Mouse (Mus musculus) midbrain, embryonic 12.5 days (tissue): Measurements from ENCODE around the gene Smok2b. TPM values are rescaled to one million over a fixed set of nuclear protein-coding genes. Genes with fewer than 3 reads are reported as not detected.
"Not testable (repeated sequence)": the region's sequence is repeated elsewhere in the genome, so short reads cannot be mapped to it uniquely, and the experiment has no call there.

Experiments
- ATAC-seq: fragments of 200-750 bp; cut with Nextera tagmentation; 2 replicates; pipeline ENCODE4 v1.8.0; 2017; ENCODE audit warnings: low read depth, moderate TSS enrichment, moderate library complexity; ENCODE audit not compliant: low FRiP score
- H3K27ac ChIP-seq: fragments of 300-500 bp; sonication (generic); replicated peaks from 2 replicates; pipeline ENCODE4 v1.5.1; 2016; ENCODE audit warnings: mild to moderate bottlenecking
- H3K27me3 ChIP-seq: fragments of 300-500 bp; sonication (generic); 2 replicates; pipeline ENCODE4 v1.6.1; 2016; ENCODE audit warnings: mild to moderate bottlenecking
- H3K36me3 ChIP-seq: fragments of 300-500 bp; sonication (generic); 2 replicates; pipeline ENCODE4 v1.6.1; 2016
- H3K4me1 ChIP-seq: fragments of 300-500 bp; sonication (generic); 2 replicates; pipeline ENCODE4 v1.6.1; 2016
- H3K4me2 ChIP-seq: fragments of 300-500 bp; sonication (generic); replicated peaks from 2 replicates; pipeline ENCODE4 v1.6.1; 2016; ENCODE audit warnings: mild to moderate bottlenecking, moderate library complexity
- H3K4me3 ChIP-seq: fragments of 300-500 bp; sonication (generic); 2 replicates; pipeline ENCODE4 v1.5.1; 2016; ENCODE audit warnings: mild to moderate bottlenecking
- H3K9ac ChIP-seq: fragments of 300-500 bp; sonication (generic); replicated peaks from 2 replicates; pipeline ENCODE4 v1.6.1; 2016; ENCODE audit warnings: mild to moderate bottlenecking, moderate library complexity
- H3K9me3 ChIP-seq: fragments of 300-500 bp; sonication (generic); 2 replicates; pipeline ENCODE4 v1.6.1; 2016; ENCODE audit warnings: mild to moderate bottlenecking
- WGBS: fragments of 180-500 bp; shearing (Covaris S2); methylation state at CpG from one replicate; pipeline ENCODE4 v1.1.7; 2016; 5-methylcytosine and 5-hydroxymethylcytosine counted together
- polyA plus RNA-seq: library from polyadenylated mRNA; unstranded; fragments of >200 nt; fragmentation: Nextera tagmentation; extraction: Ambion mirVana; gene quantifications from 2 replicates; pipeline ENCODE4 v1.2.1, GENCODE M21; 2016

The Smok2b gene
- polyA plus RNA-seq = not detected in 2 replicates

GRCm38 (mm10) chr17:13229957-13230356, at the start of gene Smok2b:
Gene Smok2b (plus strand): TSS chr17:13230257.
- not testable (repeated sequence) for H3K4me3 ChIP-seq, H3K36me3 ChIP-seq, H3K4me1 ChIP-seq, H3K27ac ChIP-seq, ATAC-seq, H3K4me2 ChIP-seq, H3K9ac ChIP-seq, H3K27me3 ChIP-seq
- WGBS = 81% methylated on average over 2 of the region's 2 CpGs
- H3K9me3 ChIP-seq = peaks cover 93% of the 10 kb centered on the region

- not testable (repeated sequence) for H3K9ac ChIP-seq, H3K4me2 ChIP-seq, H3K36me3 ChIP-seq, H3K4me1 ChIP-seq, ATAC-seq, H3K27ac ChIP-seq, H3K4me3 ChIP-seq, H3K27me3 ChIP-seq
- peaks cover 46% of the 10 kb centered on the region for H3K9me3 ChIP-seq
- 90% methylated on average over 5 of the region's 5 CpGs for WGBS
These were observed 49.6 kb upstream of the Smok2b start for GRCm38 (mm10) chr17:13180491-13180890.

GRCm38 (mm10) chr17:13182712-13183111, 47.3 kb upstream of the Smok2b start:
- not testable (repeated sequence) for H3K27me3 ChIP-seq, H3K27ac ChIP-seq, H3K4me1 ChIP-seq, H3K4me3 ChIP-seq, H3K4me2 ChIP-seq, ATAC-seq, H3K9ac ChIP-seq, H3K36me3 ChIP-seq
- 76% methylated on average over 3 of the region's 4 CpGs for WGBS
- peaks cover 61% of the 10 kb centered on the region for H3K9me3 ChIP-seq

GRCm38 (mm10) chr17:13184514-13184913, 45.5 kb upstream of the Smok2b start:
- not testable (repeated sequence) for H3K36me3 ChIP-seq, ATAC-seq, H3K4me3 ChIP-seq, H3K27ac ChIP-seq, H3K27me3 ChIP-seq, H3K4me1 ChIP-seq, H3K9ac ChIP-seq, H3K4me2 ChIP-seq
- H3K9me3 ChIP-seq = peaks cover 60% of the 10 kb centered on the region
- WGBS = 90% methylated on average over 5 of the region's 5 CpGs

- H3K27ac ChIP-seq, H3K4me1 ChIP-seq, H3K9ac ChIP-seq, H3K27me3 ChIP-seq, H3K36me3 ChIP-seq, H3K4me2 ChIP-seq, H3K4me3 ChIP-seq: not testable (repeated sequence)
- ATAC-seq = peak; percentile 39; the same call in 1 of the 2 replicates
- H3K9me3 ChIP-seq = peaks cover 55% of the 10 kb centered on the region
- 84% methylated on average over 6 of the region's 6 CpGs for WGBS
These were observed 43.5 kb upstream of the Smok2b start for GRCm38 (mm10) chr17:13186541-13186940.

GRCm38 (mm10) chr17:13187621-13188020, 42.4 kb upstream of the Smok2b start:
- not testable (repeated sequence) for H3K4me1 ChIP-seq, H3K27me3 ChIP-seq, H3K27ac ChIP-seq, H3K4me2 ChIP-seq, ATAC-seq, H3K9ac ChIP-seq, H3K4me3 ChIP-seq, H3K36me3 ChIP-seq
- WGBS = 69% methylated on average over 6 of the region's 6 CpGs
- peaks cover 51% of the 10 kb centered on the region for H3K9me3 ChIP-seq

GRCm38 (mm10) chr17:13188846-13189245, 41.2 kb upstream of the Smok2b start:
- H3K9me3 ChIP-seq = peaks cover 58% of the 10 kb centered on the region
- not testable (repeated sequence) for H3K27ac ChIP-seq, H3K36me3 ChIP-seq, ATAC-seq, H3K4me2 ChIP-seq, H3K27me3 ChIP-seq, H3K4me3 ChIP-seq, H3K4me1 ChIP-seq, H3K9ac ChIP-seq
- 93% methylated on average over 2 of the region's 2 CpGs for WGBS

GRCm38 (mm10) chr17:13190836-13191583, 39.0 kb upstream of the Smok2b start:
- H3K36me3 ChIP-seq, H3K4me3 ChIP-seq, H3K27me3 ChIP-seq, H3K27ac ChIP-seq, H3K9ac ChIP-seq, ATAC-seq, H3K4me1 ChIP-seq, H3K4me2 ChIP-seq: not testable (repeated sequence)
- peaks cover 63% of the 10 kb centered on the region for H3K9me3 ChIP-seq
- WGBS = 85% methylated on average over 10 of the region's 10 CpGs

GRCm38 (mm10) chr17:13196486-13196885, 33.6 kb upstream of the Smok2b start:
- not testable (repeated sequence) for ATAC-seq, H3K9ac ChIP-seq, H3K27ac ChIP-seq, H3K36me3 ChIP-seq, H3K4me2 ChIP-seq, H3K4me3 ChIP-seq, H3K27me3 ChIP-seq, H3K4me1 ChIP-seq
- peaks cover 63% of the 10 kb centered on the region for H3K9me3 ChIP-seq
- 71% methylated on average over 4 of the region's 4 CpGs for WGBS

- H3K27me3 ChIP-seq, H3K9ac ChIP-seq, H3K4me3 ChIP-seq, H3K27ac ChIP-seq, ATAC-seq, H3K4me1 ChIP-seq, H3K36me3 ChIP-seq, H3K4me2 ChIP-seq: not testable (repeated sequence)
- peaks cover 50% of the 10 kb centered on the region for H3K9me3 ChIP-seq
- WGBS = 89% methylated on average over 2 of the region's 2 CpGs
These were observed 31.2 kb upstream of the Smok2b start for GRCm38 (mm10) chr17:13198812-13199211.

GRCm38 (mm10) chr17:13199880-13200409, 30.1 kb upstream of the Smok2b start:
- ATAC-seq = peak; percentile 52
- WGBS = 83% methylated on average over 8 of the region's 9 CpGs

GRCm38 (mm10) chr17:13201551-13201950, 28.5 kb upstream of the Smok2b start:
- 83% methylated on average over 4 of the region's 4 CpGs for WGBS
- H3K36me3 ChIP-seq, H3K27me3 ChIP-seq, H3K4me3 ChIP-seq, H3K4me2 ChIP-seq, H3K9ac ChIP-seq, H3K4me1 ChIP-seq, ATAC-seq, H3K27ac ChIP-seq: not testable (repeated sequence)
- peaks cover 40% of the 10 kb centered on the region for H3K9me3 ChIP-seq

More at GRCm38 (mm10) chr17:13199880-13200409, 30.1 kb upstream of the Smok2b start:
- H3K27me3 ChIP-seq, H3K4me3 ChIP-seq, H3K27ac ChIP-seq, H3K4me1 ChIP-seq, H3K36me3 ChIP-seq, H3K9ac ChIP-seq, H3K4me2 ChIP-seq: not testable (repeated sequence)
- H3K9me3 ChIP-seq = peaks cover 45% of the 10 kb centered on the region
